Mouse (Mus musculus) liver, embryonic 14.5 days (tissue): Measurements from ENCODE around the gene Grasp. TPM values are rescaled to one million over a fixed set of nuclear protein-coding genes. Genes with fewer than 3 reads are reported as not detected.
A peak's percentile ranks its signal among the peaks of the same experiment; 100 is the strongest.

Experiments
- ATAC-seq: fragments of 200-750 bp; cut with Nextera tagmentation; 2 replicates; pipeline ENCODE4 v1.8.0; 2017; ENCODE audit warnings: moderate number of reproducible peaks, mild to moderate bottlenecking, moderate library complexity; ENCODE audit not compliant: insufficient read depth
- DNase-seq, 3 experiments: peaks; one replicate each; pipeline ENCODE4 v3.0.0-alpha.2; 2012 to 2013; ENCODE audit warnings: low read depth in 3 of 3, low spot score in 3 of 3
- H3K27ac ChIP-seq: fragments of 300-500 bp; sonication (generic); 2 replicates; pipeline ENCODE4 v1.5.1; 2014; ENCODE audit warnings: moderate library complexity, mild to moderate bottlenecking, control low read depth, inconsistent platforms
- H3K27me3 ChIP-seq: fragments of 300-500 bp; sonication (generic); 2 replicates; pipeline ENCODE4 v1.6.1; 2014; ENCODE audit warnings: mild to moderate bottlenecking, low read length, moderate library complexity; ENCODE audit not compliant: control insufficient read depth, insufficient read depth
- H3K36me3 ChIP-seq: fragments of 300-500 bp; sonication (generic); replicated peaks from 2 replicates; pipeline ENCODE4 v1.6.1; 2014; ENCODE audit warnings: low read depth; ENCODE audit not compliant: control insufficient read depth, insufficient read depth
- H3K4me1 ChIP-seq, 2 experiments: fragments of 200-500 bp in 1 of 2; fragments of 300-500 bp in 1 of 2; sonication (generic) in 1 of 2; replicated peaks; 2 replicates each; pipeline ENCODE4 v1.6.1; 2012 to 2014; ENCODE audit warnings: antibody characterized with exemption in 1 of 2, inconsistent platforms in 1 of 2, low read length in 1 of 2; ENCODE audit not compliant: control insufficient read depth in 2 of 2, insufficient read depth in 2 of 2
- H3K4me2 ChIP-seq: fragments of 300-500 bp; sonication (generic); 2 replicates; pipeline ENCODE4 v1.6.1; 2014; ENCODE audit warnings: low read depth, mild to moderate bottlenecking, control low read depth, moderate library complexity
- H3K4me3 ChIP-seq, 2 experiments: fragments of 200-500 bp in 1 of 2; fragments of 300-500 bp in 1 of 2; sonication (generic) in 1 of 2; 2 replicates each; pipeline ENCODE4 v1.5.1; 2012 to 2014; ENCODE audit warnings: low read depth in 2 of 2, low read length in 2 of 2, mild to moderate bottlenecking in 2 of 2, control low read depth in 1 of 2, inconsistent platforms in 1 of 2, moderate library complexity in 1 of 2; ENCODE audit not compliant: insufficient read depth in 1 of 2
- H3K9ac ChIP-seq: fragments of 300-500 bp; sonication (generic); replicated peaks from 2 replicates; pipeline ENCODE4 v1.6.1; 2014; ENCODE audit warnings: mild to moderate bottlenecking, control low read depth, moderate library complexity
- H3K9me3 ChIP-seq: fragments of 300-500 bp; sonication (generic); 2 replicates; pipeline ENCODE4 v1.6.1; 2016; ENCODE audit warnings: low read length, mixed read lengths; ENCODE audit not compliant: control insufficient read depth
- CTCF ChIP-seq: IDR thresholded peaks from 2 replicates; pipeline ENCODE4 v1.5.1; 2016; ENCODE audit warnings: antibody characterized with exemption, low read depth, control low read depth
- EP300 ChIP-seq: IDR thresholded peaks from 2 replicates; pipeline ENCODE4 v1.6.1; 2016; ENCODE audit warnings: antibody characterized with exemption, low read depth
- WGBS: fragments of 180-500 bp; shearing (Covaris S2); extraction: QIAGEN DNeasy Blood & Tissue Kit; methylation state at CpG from one replicate; pipeline ENCODE4 v1.1.7; 2014; ENCODE audit not compliant: insufficient replicate concordance; 5-methylcytosine and 5-hydroxymethylcytosine counted together
- polyA plus RNA-seq, 2 experiments: library from polyadenylated mRNA; depleted of rRNA in 1 of 2; stranded (reverse) in 1 of 2; unstranded in 1 of 2; fragments of >200 nt; fragmentation: Nextera tagmentation in 1 of 2; extraction: Ambion mirVana in 1 of 2; gene quantifications; 2 replicates each; pipeline versions ENCODE4 v1.2.1 to v1.2.3; 2012 to 2014

The Grasp gene
- polyA plus RNA-seq, 2 experiments: 0.27 to 0.73 TPM

DNA sequence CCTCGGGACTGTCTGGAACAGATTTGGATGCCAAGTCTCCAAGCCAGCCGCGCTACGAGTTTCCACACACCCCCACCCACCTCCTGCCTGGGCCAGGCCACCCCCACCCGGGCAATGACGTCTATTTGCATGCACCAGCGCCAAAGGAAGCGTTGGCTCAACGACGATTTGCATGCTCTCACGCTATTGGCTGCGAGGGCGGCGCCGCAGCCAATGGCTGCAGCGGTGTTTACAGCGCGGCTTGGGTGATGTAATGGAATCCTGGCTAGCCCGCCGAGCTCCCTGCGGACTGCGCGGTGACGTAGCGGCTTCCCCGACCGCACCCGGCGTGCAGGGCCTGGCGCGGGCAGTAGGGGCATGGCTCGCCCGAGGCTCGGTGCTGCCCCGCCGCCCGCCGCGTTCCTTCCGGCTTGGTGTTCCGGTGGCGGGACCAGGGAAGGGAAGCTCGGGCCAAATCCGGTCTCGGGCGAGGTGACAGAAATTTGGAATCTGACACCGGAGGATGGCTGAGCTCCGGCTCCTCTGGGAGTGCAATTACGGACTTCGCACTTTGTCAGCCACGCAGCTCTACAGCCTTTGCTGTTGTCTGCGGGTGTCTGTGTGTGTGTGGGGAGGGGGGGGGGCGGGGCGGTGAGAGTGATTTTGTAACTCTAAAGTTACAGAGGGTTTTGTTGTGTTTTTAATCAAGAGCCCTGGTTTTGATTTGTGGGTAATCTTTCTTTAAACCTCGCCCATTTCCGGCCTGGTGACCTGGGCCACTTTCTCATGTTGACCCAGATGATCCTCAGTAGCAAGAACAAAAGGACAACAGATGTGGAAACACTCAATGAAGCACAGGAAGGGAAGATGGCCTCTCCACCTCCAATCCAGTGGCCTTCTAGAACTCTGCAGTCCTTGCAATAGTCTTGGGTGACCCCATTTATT is 22.5 kb downstream of the Grasp start:
- H3K27ac ChIP-seq: no peak overlapping the region

GRCm38 (mm10) chr15:101247155-101247498 is 23.1 kb downstream of the Grasp start:
- WGBS: 62% methylated on average over 1 of the region's 1 CpGs
- H3K4me3 ChIP-seq: no peak overlapping the region

More for the DNA sequence above, 22.5 kb downstream of the Grasp start:
- H3K9ac ChIP-seq: no peak overlapping the region; the same call in 1 of the 2 replicates
- H3K9me3 ChIP-seq: no peaks in the 10 kb centered on the region
- TF ChIP-seq CTCF (peak; percentile 35), EP300 (no peak; the same call in 1 of the 2 replicates)
- peaks cover 0 to 13% of the 10 kb centered on the region in 2 experiments; a peak in 2 of 4 replicates for H3K4me1 ChIP-seq
- H3K4me3 ChIP-seq: peak overlapping the region; percentile 35 to 41
- DNase-seq (peak; percentile 86 to 87 (median 86)), ATAC-seq (peak; percentile 99)
- no peaks in the 10 kb centered on the region for H3K36me3 ChIP-seq
- peak overlapping the region; percentile 59 for H3K4me2 ChIP-seq
- H3K27me3 ChIP-seq: no peaks in the 10 kb centered on the region
- 2% methylated on average over 56 of the region's 56 CpGs for WGBS

GRCm38 (mm10) chr15:101248029-101248710 is 24.2 kb downstream of the Grasp start:
- H3K4me2 ChIP-seq: no peak overlapping the region
- H3K4me3 ChIP-seq: no peak overlapping the region
- 25% methylated on average over 5 of the region's 5 CpGs for WGBS
- H3K4me1 ChIP-seq: peaks cover 0 to 13% of the 10 kb centered on the region in 2 experiments; a peak in 2 of 4 replicates
- no peaks in the 10 kb centered on the region for H3K36me3 ChIP-seq
- H3K9ac ChIP-seq: no peak overlapping the region
- H3K27me3 ChIP-seq: 0 out of 2 replicates have a peak, but pooled peaks cover under 1% of the 10 kb centered on the region
- H3K27ac ChIP-seq: no peak overlapping the region
- TF ChIP-seq EP300: no peak
- TF ChIP-seq CTCF: no peak
- DNase-seq (no peak), ATAC-seq (no peak)
- no peaks in the 10 kb centered on the region for H3K9me3 ChIP-seq

More at GRCm38 (mm10) chr15:101247155-101247498, 23.1 kb downstream of the Grasp start:
- Histone ChIP-seq H3K4me1 (peaks cover 0 to 13% of the 10 kb centered on the region in 2 experiments; a peak in 2 of 4 replicates), H3K9ac (no peak overlapping the region), H3K9me3 (no peaks in the 10 kb centered on the region), H3K4me2 (no peak overlapping the region), H3K27ac (no peak overlapping the region), H3K27me3 (no peaks in the 10 kb centered on the region), H3K36me3 (no peaks in the 10 kb centered on the region)
- DNase-seq (no peak), ATAC-seq (no peak)
- no peak for TF ChIP-seq CTCF
- TF ChIP-seq EP300: no peak

GRCm38 (mm10) chr15:101250220-101250800 is 26.3 kb downstream of the Grasp start:
- no peak overlapping the region for H3K4me3 ChIP-seq
- H3K4me1 ChIP-seq: peaks cover 0 to 15% of the 10 kb centered on the region in 2 experiments; a peak in 2 of 4 replicates
- H3K27me3 ChIP-seq: peaks cover 18% of the 10 kb centered on the region
- no peak overlapping the region for H3K4me2 ChIP-seq
- WGBS: 40% methylated on average over 9 of the region's 9 CpGs
- H3K36me3 ChIP-seq: no peaks in the 10 kb centered on the region
- H3K9ac ChIP-seq: no peak overlapping the region
- TF ChIP-seq EP300 (no peak), CTCF (no peak)
- no peak for ATAC-seq
- DNase-seq: no peak
- H3K9me3 ChIP-seq: no peaks in the 10 kb centered on the region
- H3K27ac ChIP-seq: no peak overlapping the region
